Mouse (Mus musculus) forebrain, postnatal 0 days (tissue): ENCODE data around the gene Tmem121. TPM values are rescaled to one million over a fixed set of nuclear protein-coding genes. Genes with fewer than 3 reads are reported as not detected.
A peak's percentile ranks its signal among the peaks of the same experiment; 100 is the strongest.
"Not testable (repeated sequence)": the region's sequence is repeated elsewhere in the genome, so short reads cannot be mapped to it uniquely, and the experiment has no call there.

ENCODE experiments used
- ATAC-seq: fragments of 200-750 bp; cut with Nextera tagmentation; 2 replicates; pipeline ENCODE4 v1.8.0; 2017; ENCODE audit warnings: mild to moderate bottlenecking, moderate library complexity
- DNase-seq: peaks from one replicate; pipeline ENCODE4 v3.0.0-alpha.2; 2015
- H3K27ac ChIP-seq: fragments of 300-500 bp; sonication (generic); 2 replicates; pipeline ENCODE4 v1.5.1; 2014; ENCODE audit warnings: low read depth, mild to moderate bottlenecking, antibody characterized with exemption, low read length, moderate library complexity, mixed read lengths
- H3K27me3 ChIP-seq: fragments of 300-500 bp; sonication (generic); 2 replicates; pipeline ENCODE4 v1.6.1; 2014; ENCODE audit warnings: mild to moderate bottlenecking, low read length, mixed read lengths; ENCODE audit not compliant: insufficient read depth
- H3K36me3 ChIP-seq: fragments of 300-500 bp; sonication (generic); 2 replicates; pipeline ENCODE4 v1.6.1; 2014; ENCODE audit warnings: mild to moderate bottlenecking, moderate library complexity; ENCODE audit not compliant: insufficient read depth
- H3K4me1 ChIP-seq: fragments of 300-500 bp; sonication (generic); 2 replicates; pipeline ENCODE4 v1.6.1; 2014; ENCODE audit warnings: antibody characterized with exemption; ENCODE audit not compliant: insufficient read depth
- H3K4me2 ChIP-seq: fragments of 300-500 bp; sonication (generic); 2 replicates; pipeline ENCODE4 v1.6.1; 2014; ENCODE audit warnings: low read depth, mild to moderate bottlenecking, moderate library complexity
- H3K4me3 ChIP-seq: fragments of 300-500 bp; sonication (generic); 2 replicates; pipeline ENCODE4 v1.5.1; 2014; ENCODE audit warnings: low read depth, low read length, mixed read lengths
- H3K9ac ChIP-seq: fragments of 300-500 bp; sonication (generic); 2 replicates; pipeline ENCODE4 v1.6.1; 2014; ENCODE audit warnings: mild to moderate bottlenecking
- H3K9me3 ChIP-seq: fragments of 300-500 bp; sonication (generic); 2 replicates; pipeline ENCODE4 v1.6.1; 2016; ENCODE audit warnings: low read length
- CTCF ChIP-seq: sonication (generic); IDR thresholded peaks from 2 replicates; pipeline ENCODE4 v1.5.1; 2016; ENCODE audit warnings: antibody characterized with exemption, control low read depth, low read depth
- WGBS: fragments of 180-500 bp; shearing (Covaris S2); extraction: QIAGEN DNeasy Blood & Tissue Kit; methylation state at CpG from one replicate; pipeline ENCODE4 v1.1.7; 2014; 5-methylcytosine and 5-hydroxymethylcytosine counted together
- polyA plus RNA-seq: library from polyadenylated mRNA; unstranded; fragments of >200 nt; fragmentation: Nextera tagmentation; extraction: Ambion mirVana; gene quantifications from 2 replicates; pipeline ENCODE4 v1.2.1, GENCODE M21; 2015
- total RNA-seq: library from RNA; depleted of rRNA; stranded (reverse); fragments of >200 nt; gene quantifications from 2 replicates; pipeline ENCODE4 v1.2.3, GENCODE M21; 2014

Tmem121 gene
- total and polyA plus RNA-seq, 2 experiments from 2014 or later = 59.3 to 71.8 TPM

- no peaks in the 10 kb centered on the region for H3K4me1 ChIP-seq
- H3K27ac ChIP-seq = no peak overlapping the region
- H3K4me3 ChIP-seq = no peak overlapping the region
- H3K9ac ChIP-seq = no peak overlapping the region
- H3K27me3 ChIP-seq = no peaks in the 10 kb centered on the region
- TF ChIP-seq CTCF = peak; percentile 50
- no peaks in the 10 kb centered on the region for H3K9me3 ChIP-seq
- H3K36me3 ChIP-seq = no peaks in the 10 kb centered on the region
- H3K4me2 ChIP-seq = no peak overlapping the region
- DNase-seq = no peak
- ATAC-seq = no peak
- 81% methylated on average over 9 of the region's 9 CpGs for WGBS
Observed at GRCm38 (mm10) chr12:113221289-113221688, 35.6 kb downstream of the Tmem121 start.

- Histone ChIP-seq H3K9me3 (no peaks in the 10 kb centered on the region), H3K4me2 (no peak overlapping the region), H3K4me1 (no peaks in the 10 kb centered on the region), H3K9ac (no peak overlapping the region), H3K4me3 (no peak overlapping the region), H3K27me3 (no peaks in the 10 kb centered on the region), H3K36me3 (no peaks in the 10 kb centered on the region), H3K27ac (no peak overlapping the region)
- 17% methylated on average over 8 of the region's 8 CpGs for WGBS
- DNase-seq (peak; percentile 86), ATAC-seq (peak; percentile 36; the same call in 1 of the 2 replicates)
- peak; percentile 77 for TF ChIP-seq CTCF
Observed at GRCm38 (mm10) chr12:113222121-113222636, 36.4 kb downstream of the Tmem121 start.

- 40% methylated on average over 6 of the region's 6 CpGs for WGBS
- no peak overlapping the region for H3K9ac ChIP-seq
- no peak overlapping the region for H3K4me3 ChIP-seq
- H3K9me3 ChIP-seq = no peaks in the 10 kb centered on the region
- H3K27ac ChIP-seq = no peak overlapping the region
- peak; percentile 68 for TF ChIP-seq CTCF
- ATAC-seq (peak; percentile 44; the same call in 1 of the 2 replicates), DNase-seq (peak; percentile 48)
- no peaks in the 10 kb centered on the region for H3K27me3 ChIP-seq
- no peak overlapping the region for H3K4me2 ChIP-seq
- H3K36me3 ChIP-seq = no peaks in the 10 kb centered on the region
- H3K4me1 ChIP-seq = no peaks in the 10 kb centered on the region
Observed at GRCm38 (mm10) chr12:113222748-113223147, 37.0 kb downstream of the Tmem121 start.

- no peak overlapping the region for H3K4me2 ChIP-seq
- no peak for ATAC-seq
- no peak for TF ChIP-seq CTCF
- no peaks in the 10 kb centered on the region for H3K4me1 ChIP-seq
- no peak overlapping the region for H3K4me3 ChIP-seq
- H3K36me3 ChIP-seq = no peaks in the 10 kb centered on the region
- H3K27me3 ChIP-seq = no peaks in the 10 kb centered on the region
- no peak overlapping the region for H3K9ac ChIP-seq
- DNase-seq = no peak
- no peaks in the 10 kb centered on the region for H3K9me3 ChIP-seq
- WGBS = 80% methylated on average over 5 of the region's 5 CpGs
- no peak overlapping the region for H3K27ac ChIP-seq
Observed at GRCm38 (mm10) chr12:113224206-113224605, 38.5 kb downstream of the Tmem121 start.

- H3K27me3 ChIP-seq = no peaks in the 10 kb centered on the region
- TF ChIP-seq CTCF = no peak
- ATAC-seq (no peak), DNase-seq (no peak)
- no peak overlapping the region for H3K4me2 ChIP-seq
- H3K9ac ChIP-seq = no peak overlapping the region
- H3K27ac ChIP-seq = no peak overlapping the region
- no peaks in the 10 kb centered on the region for H3K4me1 ChIP-seq
- WGBS = 89% methylated on average over 6 of the region's 6 CpGs
- no peaks in the 10 kb centered on the region for H3K9me3 ChIP-seq
- no peaks in the 10 kb centered on the region for H3K36me3 ChIP-seq
- no peak overlapping the region for H3K4me3 ChIP-seq
Observed at GRCm38 (mm10) chr12:113224687-113225091, 39.0 kb downstream of the Tmem121 start.

- Histone ChIP-seq H3K27me3 (no peaks in the 10 kb centered on the region), H3K27ac (no peak overlapping the region), H3K9ac (no peak overlapping the region), H3K4me2 (no peak overlapping the region), H3K4me3 (no peak overlapping the region), H3K4me1 (no peaks in the 10 kb centered on the region), H3K9me3 (no peaks in the 10 kb centered on the region), H3K36me3 (no peaks in the 10 kb centered on the region)
- 79% methylated on average over 6 of the region's 6 CpGs for WGBS
- DNase-seq = no peak
- no peak for TF ChIP-seq CTCF
- ATAC-seq = no peak
Observed at GRCm38 (mm10) chr12:113227970-113228593, 42.4 kb downstream of the Tmem121 start.

- Histone ChIP-seq H3K27ac (no peak overlapping the region), H3K4me2 (no peak overlapping the region), H3K9ac (no peak overlapping the region), H3K27me3 (no peaks in the 10 kb centered on the region), H3K4me1 (no peaks in the 10 kb centered on the region), H3K36me3 (no peaks in the 10 kb centered on the region), H3K9me3 (no peaks in the 10 kb centered on the region), H3K4me3 (no peak overlapping the region)
- WGBS = 75% methylated on average over 4 of the region's 4 CpGs
- no peak for ATAC-seq
- TF ChIP-seq CTCF = no peak
- no peak for DNase-seq
Observed at GRCm38 (mm10) chr12:113230741-113231140, 45.0 kb downstream of the Tmem121 start.

- H3K4me1 ChIP-seq, H3K4me2 ChIP-seq, H3K9ac ChIP-seq, H3K27ac ChIP-seq, H3K4me3 ChIP-seq, H3K36me3 ChIP-seq, DNase-seq, ATAC-seq, H3K9me3 ChIP-seq, H3K27me3 ChIP-seq: not testable (repeated sequence)
- WGBS = 86% methylated on average over 6 of the region's 6 CpGs
Observed at GRCm38 (mm10) chr12:113231551-113232263, 46.0 kb downstream of the Tmem121 start.

- not testable (repeated sequence) for H3K9ac ChIP-seq, H3K36me3 ChIP-seq, H3K27me3 ChIP-seq, DNase-seq, H3K27ac ChIP-seq, ATAC-seq, H3K4me2 ChIP-seq, H3K9me3 ChIP-seq, H3K4me3 ChIP-seq, H3K4me1 ChIP-seq
- WGBS = 58% methylated on average over 1 of the region's 1 CpGs
Observed at GRCm38 (mm10) chr12:113232264-113232750, 46.6 kb downstream of the Tmem121 start.
